Mouse (Mus musculus) c-Kit-positive CD71-positive TER-119-negative erythroid progenitor cells, embryonic 14.5 days (primary cell): ENCODE data around the gene Efl1.

Experiments
- DNase-seq: peaks from one replicate; pipeline ENCODE4 v3.0.0-alpha.2; 2013; ENCODE audit warnings: low read depth

Efl1 gene

DNA sequence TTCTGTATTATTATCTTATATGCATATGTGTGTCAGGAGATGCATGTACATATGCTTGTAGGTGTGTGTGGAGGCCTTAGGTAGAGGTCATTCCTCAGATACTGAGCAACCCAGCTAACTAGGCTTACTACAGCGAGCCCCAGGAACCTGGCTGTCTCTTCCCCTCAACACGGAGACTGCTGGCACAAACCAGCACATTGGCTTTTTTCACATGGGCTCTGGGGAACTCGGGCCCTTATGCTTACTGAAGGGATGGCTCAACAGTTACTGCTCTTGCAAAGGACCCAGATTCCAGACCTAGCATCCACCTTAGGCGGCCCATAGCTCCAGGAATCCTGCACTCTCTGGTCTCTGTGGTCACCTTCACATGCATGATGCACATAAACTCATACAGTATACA, 110.7 kb downstream of the Efl1 start:
- no peak for DNase-seq

DNA sequence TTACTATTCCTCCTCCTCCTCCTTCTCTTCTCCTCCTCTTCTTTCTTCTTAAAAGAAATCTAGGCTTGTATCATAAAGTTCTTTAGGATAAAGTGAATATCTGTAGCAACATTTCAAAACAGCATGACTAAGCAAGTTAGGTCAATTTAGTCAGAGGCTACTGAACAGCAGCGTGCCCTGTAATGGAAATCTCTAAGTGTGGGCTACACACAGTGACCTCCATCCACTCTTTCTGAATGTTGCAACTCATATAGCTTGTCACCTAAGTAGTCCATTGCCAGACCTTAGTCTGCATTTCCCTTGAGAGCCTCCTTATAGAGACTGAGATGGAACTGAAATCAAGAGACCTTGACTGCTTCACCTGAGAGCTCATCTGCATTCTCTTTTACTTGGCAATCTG, 116.5 kb downstream of the Efl1 start:
- DNase-seq, result no peak

DNA sequence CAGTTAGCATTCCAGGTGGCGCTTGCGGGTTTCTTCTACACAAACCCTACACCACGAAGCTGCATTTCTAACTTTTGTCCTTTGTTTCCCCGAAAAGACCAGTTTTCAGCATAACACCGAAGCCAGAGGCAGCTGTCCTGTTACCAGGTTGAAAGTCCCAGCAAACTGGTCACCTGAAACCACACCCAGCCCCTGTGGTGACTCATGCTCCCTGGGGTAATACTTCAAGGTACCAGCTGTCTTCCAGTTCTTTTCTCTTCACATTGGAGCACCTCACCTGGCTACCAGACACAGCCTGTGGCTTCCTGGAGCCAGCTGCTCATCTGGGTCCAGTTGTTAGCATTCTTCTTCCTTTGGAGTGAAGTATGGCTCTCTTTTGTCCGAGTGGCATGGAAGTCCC, 118.2 kb downstream of the Efl1 start:
- DNase-seq, result no peak

DNA sequence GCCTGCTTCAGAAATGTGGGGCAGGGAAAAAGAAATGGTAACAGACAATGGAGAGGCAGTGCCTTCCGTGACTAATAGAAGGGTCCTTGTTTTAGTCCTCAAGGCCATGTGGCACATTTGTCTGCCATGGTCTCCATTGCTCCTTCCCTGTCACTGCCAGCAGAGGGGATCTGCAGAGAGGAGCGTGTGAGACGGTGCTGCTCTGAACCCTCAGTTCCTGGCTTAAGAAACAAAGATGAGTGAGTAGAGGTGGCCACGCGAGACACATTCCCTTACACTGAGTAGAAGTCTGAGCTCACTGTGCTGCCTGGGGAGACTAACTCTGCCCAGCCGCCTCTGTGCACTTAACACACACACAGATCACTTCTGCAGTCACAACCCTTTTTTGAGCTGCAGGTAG, 121.8 kb downstream of the Efl1 start:
- DNase-seq, result no peak

DNA sequence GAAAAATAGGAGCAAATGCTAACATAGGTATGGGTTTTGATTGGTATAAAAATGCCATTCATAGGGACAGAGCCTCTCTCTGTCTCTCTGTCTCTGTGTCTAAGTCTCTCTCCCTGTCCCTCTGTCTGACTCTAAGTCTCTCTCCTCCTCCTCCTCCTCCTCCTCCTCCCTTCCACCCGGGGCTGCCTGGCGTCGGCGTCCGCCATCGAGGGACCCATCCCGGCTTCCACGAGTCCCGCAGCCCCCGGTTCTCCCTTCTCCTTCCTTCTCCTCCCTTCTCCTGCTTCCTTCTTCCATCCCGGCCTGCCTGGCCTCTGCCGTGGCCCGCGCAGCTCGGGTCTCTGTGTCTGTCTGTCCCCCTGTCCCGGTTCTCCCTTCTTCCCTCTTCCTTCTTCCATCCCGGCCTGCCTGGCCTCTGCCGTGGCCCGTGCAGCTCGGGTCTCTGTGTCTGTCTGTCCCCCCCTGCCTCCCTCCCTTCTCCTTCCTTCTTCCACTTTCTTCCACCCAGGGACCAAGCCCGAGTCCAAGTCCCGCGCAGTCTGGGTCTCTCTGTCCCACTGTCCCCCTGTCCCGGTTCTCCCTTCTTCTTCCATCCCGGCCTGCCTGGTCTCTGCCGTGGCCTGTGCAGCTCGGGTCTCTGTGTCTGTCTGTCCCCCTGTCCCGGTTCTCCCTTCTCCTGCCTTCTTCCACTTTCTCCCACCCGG, 122.7 kb downstream of the Efl1 start:
- DNase-seq, result peak; percentile 33

DNA sequence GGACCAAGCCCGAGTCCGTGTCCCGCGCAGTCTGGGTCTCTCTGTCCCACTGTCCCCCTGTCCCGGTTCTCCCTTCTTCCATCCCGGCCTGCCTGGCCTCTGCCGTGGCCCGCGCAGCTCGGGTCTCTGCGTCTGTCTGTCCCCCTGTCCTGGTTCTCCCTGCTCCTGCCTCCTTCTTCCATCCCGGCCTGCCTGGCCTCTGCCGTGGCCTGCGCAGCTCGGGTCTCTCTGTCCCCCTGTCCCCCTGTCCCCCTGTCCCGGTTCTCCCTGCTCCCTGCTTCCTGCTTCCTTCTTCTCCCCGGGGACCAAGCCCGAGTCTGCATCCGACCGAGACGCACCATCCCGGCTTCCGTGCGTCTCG, 123.2 kb downstream of the Efl1 start:
- peak; percentile 7 for DNase-seq

DNA sequence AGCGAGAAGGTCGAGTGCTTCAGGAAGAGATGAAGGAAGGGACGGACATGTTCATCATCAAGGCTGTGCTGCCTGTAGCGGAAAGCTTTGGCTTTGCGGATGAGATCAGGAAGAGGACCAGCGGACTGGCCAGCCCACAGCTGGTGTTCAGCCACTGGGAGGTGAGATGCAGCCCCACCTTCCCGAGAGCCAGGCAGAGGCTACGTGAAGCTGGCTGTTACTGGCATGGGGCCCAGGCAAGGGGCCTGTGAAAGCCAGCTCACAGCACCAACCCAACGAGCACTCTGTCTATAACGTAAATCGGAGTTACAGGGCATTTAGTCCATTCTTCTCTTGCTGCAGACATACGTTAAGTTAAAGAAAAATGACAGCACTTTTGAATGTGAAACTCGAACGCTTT, 124.1 kb downstream of the Efl1 start:
- DNase-seq, result no peak

DNA sequence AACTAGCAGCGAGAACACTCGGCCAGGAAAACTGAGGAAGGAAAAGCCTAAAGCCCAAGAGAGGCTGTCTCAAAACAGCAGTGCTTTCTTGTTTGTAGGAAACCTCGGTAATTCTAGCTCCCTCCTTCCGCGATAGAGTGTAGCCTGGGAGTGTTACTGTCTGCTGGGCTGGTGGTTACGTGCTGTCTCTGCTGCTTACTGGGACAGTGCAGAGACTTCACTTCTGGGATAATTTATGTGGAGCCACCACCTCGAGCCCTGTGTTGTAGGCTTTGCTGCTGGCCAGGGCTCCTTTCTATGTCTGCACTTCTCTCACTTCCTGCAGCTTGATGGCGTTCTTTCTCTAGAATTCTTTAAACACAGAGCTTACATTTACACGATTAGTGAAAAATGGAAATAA, 124.7 kb downstream of the Efl1 start:
- no peak for DNase-seq

DNA sequence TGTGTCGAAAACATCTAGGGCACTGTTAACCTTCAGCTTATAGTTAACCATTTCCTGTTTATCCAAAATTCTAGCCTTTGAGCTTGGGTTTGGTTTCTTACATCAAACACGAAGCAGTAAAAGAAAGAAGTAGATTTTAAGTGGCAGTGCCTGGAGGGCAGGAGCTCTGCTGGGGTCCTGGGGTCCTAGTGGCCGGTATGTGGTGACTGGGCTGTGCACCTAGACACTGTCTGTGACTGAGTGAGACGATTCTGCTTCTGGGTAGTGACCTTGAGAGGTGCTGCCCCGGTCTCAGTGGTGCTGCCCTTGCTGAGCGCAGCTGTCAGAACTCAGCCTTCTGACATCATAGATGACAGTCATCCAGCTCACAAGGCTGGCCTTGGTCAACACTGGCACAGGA, 125.5 kb downstream of the Efl1 start:
- no peak for DNase-seq

DNA sequence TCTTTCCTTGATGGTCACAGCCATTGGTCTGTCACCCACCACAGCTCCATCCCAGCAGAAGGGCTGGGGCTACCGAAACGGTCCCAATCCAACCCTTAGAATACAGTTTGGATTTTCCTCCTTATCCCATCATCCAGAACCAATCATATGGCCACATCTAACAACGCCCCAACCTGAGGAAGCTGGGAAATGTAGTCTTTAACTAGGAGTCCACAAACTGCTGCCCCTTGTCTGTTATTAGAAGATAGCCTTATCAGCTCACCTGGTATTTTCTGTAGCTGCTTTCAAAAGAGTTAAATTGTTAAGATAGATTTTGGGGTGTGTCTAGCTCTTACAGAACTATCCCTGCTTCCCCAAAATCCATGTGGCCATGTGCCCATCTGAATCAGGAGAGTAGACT, 126.7 kb downstream of the Efl1 start:
- DNase-seq, result peak; percentile 13

DNA sequence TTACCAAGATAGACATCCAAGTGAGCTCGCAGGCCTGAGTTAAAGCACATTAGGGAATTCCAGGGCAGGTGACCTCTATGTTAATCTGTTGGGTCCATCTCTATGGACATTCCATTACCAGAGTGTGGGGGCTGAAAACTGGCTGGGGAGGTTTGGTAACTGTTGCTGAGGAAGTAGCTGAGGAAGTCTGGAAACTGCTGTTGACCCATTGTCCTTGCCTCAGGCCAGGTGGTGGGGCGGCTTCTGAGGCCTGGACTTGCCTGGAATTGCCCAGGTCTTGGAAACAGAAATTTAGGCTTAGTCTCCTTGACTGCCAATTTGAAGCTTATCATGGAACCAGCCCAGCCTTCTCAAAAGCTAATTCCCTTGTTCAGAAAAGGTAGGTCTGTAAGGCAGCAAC, 134.7 kb downstream of the Efl1 start:
- DNase-seq, result no peak

DNA sequence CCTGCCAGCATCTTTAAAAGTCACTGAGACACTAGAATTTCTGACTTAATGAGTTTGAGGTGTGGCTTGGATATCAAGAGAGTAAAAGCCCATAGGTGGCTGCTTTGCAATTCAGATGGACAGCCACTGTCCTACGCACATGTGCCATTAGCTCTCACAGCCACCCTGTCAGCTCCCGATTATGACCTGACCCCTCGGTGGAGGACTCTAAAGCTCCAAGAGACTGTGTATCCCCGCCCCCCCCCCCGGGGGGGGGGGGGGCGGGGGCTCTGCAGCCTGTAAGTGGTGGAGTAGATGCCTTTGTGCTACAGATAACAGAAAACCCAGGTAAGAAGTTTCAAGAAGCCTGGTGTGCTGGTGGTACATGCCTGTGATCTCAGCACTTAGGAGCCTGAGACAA, 135.3 kb downstream of the Efl1 start:
- no peak for DNase-seq

DNA sequence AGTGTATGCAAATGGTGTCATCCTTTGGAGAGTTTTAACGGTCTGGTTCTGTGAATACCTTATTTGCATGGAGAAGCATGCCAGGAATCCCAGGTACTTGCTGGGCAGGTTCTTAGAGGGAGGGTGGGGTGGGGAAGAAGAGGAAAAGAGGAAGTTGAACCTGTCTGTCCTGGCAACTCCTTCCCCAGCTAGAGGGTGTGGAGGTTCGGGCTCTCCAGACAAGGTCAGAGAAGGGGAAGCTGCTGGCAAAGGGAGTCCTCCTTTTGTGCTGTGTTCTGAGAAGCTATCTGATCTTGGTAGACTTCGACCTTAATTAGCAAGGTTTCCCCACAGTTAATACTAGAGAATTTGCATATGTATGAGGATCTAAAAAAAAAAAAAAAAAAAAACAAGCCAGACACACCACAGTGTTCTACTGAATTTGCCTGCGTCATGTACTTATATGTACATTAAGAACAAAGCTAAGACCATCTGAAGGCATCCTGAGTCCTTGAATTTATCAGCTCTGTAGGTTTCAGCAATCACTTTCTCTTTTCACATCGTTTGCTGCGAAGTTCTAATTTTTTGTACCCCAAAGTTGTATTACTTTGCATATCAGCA, 137.0 kb downstream of the Efl1 start:
- DNase-seq, result no peak

DNA sequence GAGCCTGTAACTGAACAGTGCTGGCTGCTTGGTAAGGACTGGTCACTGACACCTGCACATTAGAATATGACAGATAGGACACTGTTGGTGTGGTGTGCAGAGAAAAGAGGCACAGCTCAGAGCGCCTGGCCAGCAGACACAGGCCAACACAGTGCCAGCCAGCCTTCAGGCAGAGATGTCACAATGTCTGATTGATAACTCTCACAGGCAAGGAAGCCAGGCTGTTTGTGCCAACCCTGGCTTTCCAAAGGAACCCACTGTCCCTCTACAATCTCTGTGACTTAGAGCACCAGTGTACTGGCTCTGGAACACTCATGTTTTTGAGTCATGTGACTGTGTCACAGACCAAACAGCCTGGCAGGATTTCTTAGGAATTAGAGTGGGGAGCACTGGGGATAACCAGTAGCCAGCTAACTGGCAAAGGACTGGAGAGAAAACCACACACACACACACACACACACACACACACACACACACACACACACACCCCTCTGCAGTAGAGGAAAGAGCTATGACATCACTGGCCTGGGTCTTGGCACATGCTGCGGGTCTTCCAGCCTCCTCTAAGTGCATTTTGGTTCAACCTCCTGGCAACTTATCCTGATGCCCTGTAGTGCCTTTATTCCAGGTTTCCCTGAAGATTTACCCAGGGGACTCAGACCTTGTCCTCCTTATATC, 137.7 kb downstream of the Efl1 start:
- no peak for DNase-seq

DNA sequence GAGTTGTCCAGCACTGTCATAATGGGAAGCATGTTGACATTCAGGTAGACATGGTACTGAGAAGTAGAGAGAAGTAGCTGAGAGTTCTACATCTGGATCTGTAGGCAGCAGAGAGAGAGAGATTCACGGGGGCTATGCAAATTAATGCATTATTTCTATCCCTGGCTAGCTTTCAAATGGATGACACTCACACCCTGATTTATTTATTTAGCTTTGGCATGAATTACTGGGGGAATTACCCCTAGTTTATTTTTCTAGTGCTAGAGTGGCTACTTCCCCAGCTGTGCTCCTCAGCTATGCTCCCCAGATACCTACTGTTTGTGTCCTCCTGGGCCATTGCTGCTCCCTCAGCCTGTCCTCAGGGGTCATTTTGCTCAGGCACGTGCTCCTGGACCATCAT, 144.2 kb downstream of the Efl1 start:
- DNase-seq, result no peak

DNA sequence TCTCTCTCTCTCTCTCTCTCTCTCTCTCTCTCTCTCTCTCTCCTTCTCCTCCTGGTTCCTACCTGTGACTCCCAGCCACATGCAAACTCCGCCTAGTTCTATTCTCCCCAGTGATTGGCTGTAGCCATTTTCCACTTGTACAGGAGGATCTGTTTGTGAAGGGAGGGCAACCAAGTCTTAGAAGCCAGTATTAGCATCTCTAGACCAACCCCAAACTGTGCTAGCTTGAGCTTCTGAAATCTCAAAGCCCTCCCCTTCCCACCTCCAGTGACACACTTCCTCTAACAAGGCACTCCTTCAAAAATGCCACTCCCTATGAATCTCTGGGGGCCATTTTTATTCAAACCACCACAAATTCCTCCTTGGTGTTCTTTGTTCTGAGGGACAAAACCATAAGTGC, 144.7 kb downstream of the Efl1 start:
- no peak for DNase-seq

DNA sequence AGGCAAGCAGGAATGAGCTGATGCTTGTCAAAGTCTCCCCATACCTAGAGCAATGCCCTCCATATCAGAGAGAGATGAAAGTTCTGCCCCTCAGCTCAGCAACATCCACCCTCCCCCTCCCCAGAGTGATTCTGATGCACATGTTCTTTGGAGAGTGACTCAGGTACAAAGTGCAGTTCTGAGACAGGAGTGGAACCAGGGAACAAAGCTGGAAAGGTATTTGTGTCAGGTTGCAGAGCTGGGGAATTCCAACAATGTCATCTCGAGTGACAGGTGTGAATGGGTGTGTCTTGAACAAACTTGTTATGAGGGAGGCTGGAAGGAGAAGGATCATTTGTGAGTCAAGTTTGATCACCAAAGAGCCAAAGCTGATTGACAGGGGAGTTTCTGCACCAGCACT, 146.1 kb downstream of the Efl1 start:
- no peak for DNase-seq

DNA sequence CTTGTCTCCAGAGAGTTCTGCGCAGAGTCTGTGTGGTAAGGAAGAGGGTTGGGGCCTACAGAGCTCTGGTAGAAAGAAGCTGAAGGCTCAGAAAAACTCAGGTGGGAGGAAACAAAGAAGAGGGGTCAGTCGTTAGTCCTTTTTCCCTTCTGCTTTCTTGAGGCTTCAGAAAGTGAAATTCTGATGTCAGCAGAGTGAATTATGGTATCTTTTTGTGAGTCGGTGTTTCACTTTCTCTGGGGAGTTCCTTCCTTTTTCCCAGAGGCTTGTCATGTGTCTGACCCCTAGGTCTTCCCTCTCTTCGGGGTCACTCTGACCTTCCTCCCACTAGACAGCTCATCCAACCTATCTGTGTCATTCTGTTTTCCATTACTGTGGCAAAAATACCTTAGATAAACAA, 153.8 kb downstream of the Efl1 start:
- no peak for DNase-seq

DNA sequence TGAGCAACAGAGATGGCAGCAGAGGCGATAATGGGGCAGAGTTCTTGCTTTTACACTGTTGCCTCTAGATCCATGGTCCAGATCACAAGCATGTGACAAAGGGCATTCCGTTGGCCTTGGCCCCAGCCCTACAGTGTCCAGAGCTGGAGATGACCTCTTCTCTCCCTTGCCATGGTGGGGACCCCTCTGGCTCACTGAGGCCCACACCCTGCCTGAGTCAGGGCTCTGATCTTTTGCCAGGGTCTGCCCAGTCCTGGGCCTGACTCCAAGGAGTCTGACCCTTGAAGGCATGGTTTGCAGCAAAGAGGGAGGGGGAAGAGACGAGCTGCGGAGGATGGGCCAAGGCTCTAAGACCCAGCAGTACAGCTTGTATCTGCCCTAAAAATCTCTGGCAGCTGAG, 159.8 kb downstream of the Efl1 start:
- no peak for DNase-seq

DNA sequence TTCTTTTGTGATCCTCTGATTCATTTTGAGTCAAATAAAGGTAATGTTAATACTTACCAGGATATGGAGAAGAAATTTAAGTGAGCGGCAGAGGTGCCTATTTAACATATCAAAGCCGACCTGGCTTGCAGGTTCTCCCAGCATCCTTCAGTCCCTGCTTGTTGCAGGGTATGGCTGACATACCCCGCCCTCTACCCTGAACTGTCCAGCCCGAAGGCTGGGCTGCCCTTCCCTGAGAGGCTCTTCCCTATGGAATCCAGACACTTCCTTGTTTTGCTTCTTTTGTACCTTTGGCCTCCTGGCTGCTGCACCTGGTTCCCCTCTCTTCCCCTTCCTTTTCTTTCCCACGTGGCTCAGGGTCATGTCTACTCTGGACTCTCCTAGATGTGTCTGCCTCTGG, 160.7 kb downstream of the Efl1 start:
- DNase-seq, result no peak

DNA sequence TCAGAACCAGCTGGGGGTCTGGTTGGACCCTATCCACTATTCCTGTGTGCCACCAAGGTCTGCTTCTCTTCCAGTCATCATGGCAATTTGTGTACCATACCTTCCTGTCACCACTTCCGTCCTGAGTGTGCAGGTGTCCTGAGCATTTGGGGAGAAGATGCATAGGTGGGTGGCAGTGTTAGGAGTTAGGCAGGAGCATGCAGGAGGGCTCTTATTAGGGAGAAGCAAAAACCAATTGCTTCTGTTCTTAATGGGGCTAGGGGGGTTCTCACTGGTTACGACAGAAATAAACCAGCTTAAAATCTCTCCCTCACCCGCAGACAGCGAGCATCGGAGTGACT, 162.4 kb downstream of the Efl1 start:
- no peak for DNase-seq

DNA sequence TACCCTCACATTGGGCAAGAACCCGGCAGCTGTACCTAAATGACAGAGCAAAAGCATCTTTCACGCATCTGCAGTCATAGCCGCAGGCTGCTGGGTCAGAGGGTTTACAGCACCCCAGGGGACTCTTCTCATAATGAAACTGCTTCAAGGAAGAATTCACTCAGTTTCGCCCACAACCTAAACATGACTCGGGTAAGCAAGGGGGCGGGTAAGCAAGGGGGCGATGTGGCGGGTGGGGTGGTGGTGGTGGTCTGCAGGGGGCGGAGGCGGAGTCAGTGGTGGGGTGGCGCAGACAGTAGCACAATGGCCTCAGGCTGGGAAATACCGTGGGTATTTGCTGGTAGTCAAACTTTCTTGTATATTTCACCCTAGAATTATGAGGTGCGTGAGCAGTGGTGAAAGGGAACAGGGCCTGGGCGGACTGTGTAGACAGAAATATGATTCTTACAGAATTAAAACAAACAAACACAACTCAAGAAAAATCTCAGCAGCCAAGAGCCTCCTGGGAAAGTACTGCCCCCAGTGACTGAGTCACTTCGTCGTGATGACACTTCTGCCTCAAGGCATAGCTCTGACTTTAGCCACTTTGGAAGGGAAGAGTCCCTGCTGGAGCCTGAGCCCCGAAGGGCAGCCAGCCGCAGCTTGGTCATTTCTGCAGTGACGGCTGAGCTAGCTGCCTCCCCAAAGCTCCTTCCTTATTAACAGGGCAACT, 162.9 kb downstream of the Efl1 start:
- no peak for DNase-seq
